Mouse (Mus musculus) skeletal muscle tissue, adult 2 months (tissue): ENCODE measurements around the gene Elane.

Experiments
- DNase-seq: peaks from one replicate; pipeline ENCODE4 v3.0.0-alpha.2; 2012; ENCODE audit warnings: low read depth, low spot score

Gene Elane

DNA sequence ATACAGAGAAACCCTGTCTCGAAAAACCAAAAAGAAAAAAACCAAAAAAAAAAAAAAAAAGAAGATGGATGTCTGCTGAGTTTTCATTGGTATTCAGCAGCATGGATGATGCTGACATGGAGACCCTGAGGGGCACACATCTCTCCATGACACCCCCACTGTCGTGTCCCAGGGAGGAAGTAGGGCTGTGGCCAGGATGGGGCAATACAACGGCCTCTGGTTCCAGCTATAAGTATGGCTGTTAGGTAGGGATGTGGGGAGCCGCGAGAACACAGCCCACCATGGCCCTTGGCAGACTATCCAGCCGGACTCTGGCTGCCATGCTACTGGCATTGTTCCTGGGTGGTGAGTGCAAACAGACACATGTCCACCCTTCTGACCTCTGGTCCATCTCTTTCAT is at the start of gene Elane:
Elane (plus strand) TSS at position 194 of the 400 bp plus-strand sequence.
- no peak for DNase-seq

DNA sequence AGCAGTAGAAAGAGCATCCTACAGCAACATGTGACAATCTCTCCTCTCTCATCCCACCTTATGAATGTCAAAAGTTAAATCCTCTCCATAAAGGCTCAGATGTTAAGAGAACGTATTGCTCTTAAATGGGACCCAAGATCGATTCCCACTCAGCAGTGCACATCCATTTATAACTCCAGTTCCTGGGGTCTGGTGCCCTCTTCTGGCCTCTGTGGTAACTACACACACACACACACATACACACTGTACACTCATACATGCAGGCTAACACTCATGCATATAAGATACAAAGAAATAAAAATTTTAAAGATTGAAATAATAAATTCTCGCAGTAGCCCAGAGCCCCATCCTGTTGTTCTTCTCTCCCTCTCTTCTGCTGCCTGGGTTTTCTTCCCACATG is 49.1 kb upstream of the Elane start:
- no peak for DNase-seq

DNA sequence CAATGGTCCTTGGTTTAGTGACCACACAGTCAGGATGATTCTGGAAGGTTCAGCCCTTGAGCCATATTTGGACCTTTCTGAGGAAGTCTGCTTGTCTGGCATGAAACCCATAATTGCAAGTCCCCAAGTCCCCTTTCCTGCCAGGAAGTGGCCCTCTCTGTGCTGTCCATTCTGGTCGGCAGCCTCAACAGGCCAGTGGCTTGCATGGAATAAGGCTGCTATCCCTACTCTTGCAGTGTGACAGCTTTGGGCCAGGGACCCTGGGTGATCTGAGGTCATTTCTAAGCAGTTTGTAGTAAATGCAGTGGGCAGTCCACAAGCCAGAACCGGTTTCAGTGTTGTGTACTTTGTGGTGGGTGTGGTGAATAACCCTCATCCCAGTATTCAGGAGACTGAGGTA is 47.9 kb upstream of the Elane start:
- no peak for DNase-seq

DNA sequence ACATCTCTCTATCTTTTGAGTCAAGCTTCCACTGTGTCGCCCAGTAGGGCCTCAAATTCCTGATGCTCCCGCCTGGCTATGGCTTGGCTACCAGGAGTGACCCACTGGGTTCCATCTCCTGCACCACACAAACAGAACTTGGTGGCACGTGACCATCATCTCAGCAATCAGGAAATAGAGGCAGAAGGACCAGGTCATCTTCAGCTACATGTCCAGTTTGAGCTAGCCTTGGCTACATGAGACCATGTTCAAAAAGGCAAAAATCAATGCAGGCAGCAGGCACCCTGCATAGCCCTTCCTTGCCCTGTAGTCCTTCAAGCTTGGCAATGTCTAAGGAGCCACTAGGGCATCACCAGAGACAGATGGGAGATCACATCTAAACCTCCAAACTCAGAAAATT is 46.0 kb upstream of the Elane start:
- no peak for DNase-seq

DNA sequence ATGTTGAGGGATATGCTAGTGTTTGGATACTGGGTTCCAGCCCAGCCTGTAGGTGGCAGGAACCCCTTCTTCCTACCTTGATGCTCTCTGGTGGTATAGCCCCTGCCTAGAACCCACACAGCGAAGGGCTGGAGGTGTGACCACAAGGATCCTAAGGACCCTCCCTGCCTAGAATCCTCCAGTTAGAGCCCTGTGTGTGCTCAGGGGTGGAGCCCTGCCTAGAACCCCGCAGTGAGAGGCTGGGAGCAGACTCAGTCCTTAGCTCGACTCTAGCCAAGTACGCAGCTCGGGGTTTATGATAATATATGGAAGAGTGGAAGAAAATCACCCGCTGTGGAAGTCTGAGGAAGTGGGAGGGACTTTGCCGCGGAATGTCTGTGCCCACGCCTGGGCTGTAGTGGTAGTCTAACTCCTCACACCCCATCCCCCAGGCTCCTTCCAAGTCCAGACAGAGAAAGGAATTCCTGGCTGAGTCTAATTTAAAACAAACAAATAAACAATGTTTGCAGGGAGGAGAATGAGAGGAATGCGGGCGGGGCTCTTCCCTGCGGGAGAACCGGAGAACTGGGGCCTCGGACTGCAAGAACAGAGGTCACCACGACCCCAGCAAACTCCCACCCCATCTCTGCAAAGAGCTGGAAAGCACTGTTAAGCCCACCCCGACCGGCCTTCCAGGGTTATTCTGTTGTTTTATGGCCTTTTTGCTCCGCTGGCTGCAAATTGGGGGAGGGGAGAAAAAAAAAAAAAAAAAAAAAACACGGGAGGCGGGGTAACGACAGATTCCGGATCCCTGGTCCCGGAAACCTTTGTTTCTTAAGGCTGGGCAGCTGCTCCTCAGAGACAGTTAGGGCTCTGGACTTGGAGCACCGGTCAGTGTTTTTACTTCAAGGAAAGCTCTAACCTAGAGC is 45.1 kb upstream of the Elane start:
- DNase-seq, result peak; percentile 49

GRCm38 (mm10) chr10:79842322-79842721 is 43.7 kb upstream of the Elane start:
- DNase-seq, result no peak

DNA sequence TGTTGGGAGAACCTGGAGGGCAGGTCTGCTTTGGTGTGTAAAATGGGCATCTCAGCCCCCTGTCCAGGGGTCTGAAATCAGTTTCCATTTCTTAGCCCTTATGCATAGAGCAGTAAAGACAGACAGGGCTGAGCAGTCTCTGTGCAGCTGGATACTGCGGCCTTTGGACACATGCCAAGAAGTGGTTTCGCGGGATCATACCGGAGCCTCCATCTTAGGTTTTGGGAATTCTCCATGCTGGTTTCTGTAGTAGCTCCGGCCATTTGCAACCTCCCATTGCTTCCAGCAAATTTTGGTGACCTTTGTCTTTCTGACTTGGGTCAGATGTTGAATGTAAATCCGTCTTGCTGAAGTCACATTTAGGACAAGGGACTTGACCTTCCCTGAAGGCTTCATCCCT is 42.6 kb upstream of the Elane start:
- no peak for DNase-seq

GRCm38 (mm10) chr10:79846553-79846952 is 39.5 kb upstream of the Elane start:
- DNase-seq, result no peak

DNA sequence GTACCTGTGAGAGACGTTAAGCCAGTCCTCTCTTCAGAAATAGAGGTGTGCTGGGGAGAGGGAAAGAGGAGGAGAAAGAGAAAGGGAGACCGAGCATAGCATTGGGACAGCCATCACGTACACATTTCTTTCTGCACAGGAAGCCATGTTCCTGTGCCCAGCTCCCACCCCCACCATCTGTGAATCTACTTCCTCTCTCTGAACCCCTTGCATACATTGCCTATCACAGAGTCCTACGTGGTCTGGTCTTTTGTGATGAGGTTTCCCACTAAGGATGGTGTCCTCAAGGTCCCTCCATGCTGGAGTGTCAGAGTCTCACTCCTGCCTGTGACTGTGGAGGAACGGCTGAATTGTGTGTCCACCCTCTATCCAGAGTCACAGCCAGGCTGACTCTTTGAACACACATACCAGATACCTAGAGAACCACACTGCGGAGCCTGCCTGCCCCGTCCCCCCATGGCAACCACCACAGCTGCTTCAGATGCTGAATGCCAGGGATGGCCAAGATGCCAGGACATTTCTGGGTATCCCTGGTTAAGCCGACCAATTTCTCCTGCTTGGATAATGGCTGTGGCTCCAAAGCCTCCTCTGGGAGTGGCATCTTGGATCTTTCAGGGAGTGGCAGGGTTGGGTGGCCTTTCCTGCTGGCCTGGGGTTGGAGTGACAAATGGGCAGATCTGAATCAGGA is 36.0 kb upstream of the Elane start:
- DNase-seq, result no peak

DNA sequence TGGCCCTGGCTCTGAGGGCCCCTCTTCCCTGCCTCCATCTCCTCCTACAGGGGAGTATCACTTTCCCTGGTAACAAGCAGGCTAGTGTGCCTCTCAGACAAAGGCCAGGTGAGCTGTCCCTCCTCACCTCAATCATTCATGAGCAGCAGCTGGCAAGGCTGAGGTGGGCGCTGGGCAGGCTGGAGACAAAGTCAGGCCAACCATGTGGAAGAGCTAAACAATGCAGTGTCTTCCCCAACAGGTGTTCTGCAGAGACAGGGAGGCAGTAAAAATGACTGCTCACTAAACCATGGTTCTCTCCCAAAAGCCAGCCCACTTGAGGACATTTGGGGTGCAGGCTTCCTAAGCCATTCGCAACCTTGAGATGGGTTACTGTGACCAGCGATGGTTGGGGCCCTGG is 34.4 kb upstream of the Elane start:
- no peak for DNase-seq

GRCm38 (mm10) chr10:79852107-79852789 is 33.8 kb upstream of the Elane start:
- peak; percentile 59 for DNase-seq

DNA sequence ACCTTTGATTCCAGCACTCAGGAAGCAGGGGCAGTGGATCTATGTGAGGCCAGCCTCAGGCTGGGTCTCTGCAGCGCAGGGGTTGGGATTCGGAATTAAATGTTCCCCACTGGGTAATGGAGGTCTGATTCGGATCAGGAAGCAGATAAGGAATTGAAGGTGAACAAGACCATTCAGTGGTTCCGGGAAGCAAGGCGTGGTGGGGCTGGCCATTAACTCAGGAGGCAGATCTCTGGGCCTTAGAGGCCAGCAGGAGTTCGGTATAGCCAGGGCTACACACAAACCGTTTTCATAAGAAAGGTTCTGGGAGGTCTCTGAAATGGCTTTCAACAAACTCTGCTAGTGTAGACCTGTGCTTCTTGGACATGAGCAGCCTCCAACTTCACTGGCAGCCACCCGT is 33.2 kb upstream of the Elane start:
- DNase-seq, result no peak

GRCm38 (mm10) chr10:79853392-79853791 is 32.7 kb upstream of the Elane start:
- peak; percentile 92 for DNase-seq

- peak; percentile 100 for DNase-seq
Observed at GRCm38 (mm10) chr10:79853860-79854795, 31.9 kb upstream of the Elane start, which contains the start of gene Ptbp1. Ptbp1 (plus strand) TSS chr10:79854427.

DNA sequence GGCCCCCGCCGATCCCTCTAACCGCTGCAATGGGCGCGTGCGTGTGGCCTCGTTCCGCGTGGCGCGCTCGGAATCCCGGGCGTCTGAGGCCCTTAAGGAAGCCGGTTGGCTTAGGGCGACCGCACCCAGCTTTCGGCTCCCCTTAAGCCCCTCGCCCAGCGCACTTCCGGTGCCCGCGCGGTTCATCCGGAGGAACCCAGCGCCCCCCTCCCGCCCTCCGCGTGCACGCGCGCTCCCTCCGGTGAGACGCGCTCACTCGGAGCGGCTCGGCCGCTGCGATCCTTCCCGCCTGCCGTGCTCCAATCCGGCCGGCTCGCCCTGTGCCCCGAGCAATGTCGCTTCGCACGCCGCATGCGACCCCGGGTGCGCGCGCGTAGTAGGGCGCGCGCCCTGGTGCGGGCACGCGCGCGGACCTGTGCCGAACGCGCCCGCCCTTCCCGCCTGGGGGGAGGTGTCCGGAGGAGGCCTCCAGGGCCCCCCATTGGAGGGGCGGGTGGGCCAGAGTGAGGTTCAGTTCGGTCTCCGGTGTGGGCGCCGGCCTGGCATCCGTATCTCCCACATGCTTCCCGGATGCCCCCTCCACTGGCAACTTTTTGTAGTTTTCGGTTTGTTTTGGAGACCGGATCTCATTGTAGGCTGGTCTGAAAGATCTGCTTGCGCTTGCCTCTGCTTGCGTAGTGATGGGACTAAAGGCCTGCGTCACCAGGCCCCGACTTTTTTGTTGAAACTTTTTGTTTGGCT is 31.1 kb upstream of the Elane start:
- DNase-seq, result peak; percentile 52

GRCm38 (mm10) chr10:79855558-79856184 is 30.4 kb upstream of the Elane start:
- DNase-seq, result no peak

GRCm38 (mm10) chr10:79856280-79856679 is 29.8 kb upstream of the Elane start:
- no peak for DNase-seq

GRCm38 (mm10) chr10:79856704-79857451 is 29.2 kb upstream of the Elane start:
- DNase-seq, result no peak

DNA sequence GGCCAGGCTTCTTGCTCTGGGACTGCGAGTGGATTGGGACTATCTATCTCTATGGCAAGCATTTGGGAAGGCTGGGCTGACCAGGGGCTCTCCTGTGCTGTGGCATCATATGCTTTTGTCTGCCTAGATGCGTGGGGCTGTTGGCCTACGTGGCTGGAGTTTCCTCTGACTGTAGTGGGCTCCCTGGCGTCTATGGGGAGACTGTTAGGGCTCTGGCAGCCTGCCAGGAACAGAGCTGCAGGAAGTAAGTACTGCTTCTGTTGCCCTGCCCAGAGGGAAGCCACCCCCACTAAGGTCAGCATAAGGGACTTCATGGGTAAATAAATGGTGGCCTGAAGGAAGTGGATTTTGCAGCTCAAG is 28.6 kb upstream of the Elane start:
- DNase-seq, result peak; percentile 74
